Mouse (Mus musculus): ENCODE results near the gene Strada. TPM values are rescaled to one million over a fixed set of nuclear protein-coding genes. Genes with fewer than 3 reads are reported as not detected.
"Not testable (repeated sequence)": the region's sequence is repeated elsewhere in the genome, so short reads cannot be mapped to it uniquely, and the experiment has no call there.

The Strada gene
- polyA plus RNA-seq, 1 experiment from 2014 or later = 26.6 TPM

GRCm38 (mm10) chr11:106214856-106215255 is 12.9 kb upstream of the Strada start:
- peak overlapping the region; percentile 74 for H3K4me2 ChIP-seq
- no peaks in the 10 kb centered on the region for H3K27me3 ChIP-seq (ENCODE audit: control insufficient read depth, insufficient read depth, low read length)
- no peaks in the 10 kb centered on the region for H3K9me3 ChIP-seq (replicated peaks; ENCODE audit: control insufficient read depth, low read length)
- peaks cover 12% of the 10 kb centered on the region for H3K36me3 ChIP-seq (ENCODE audit: control insufficient read depth, insufficient read depth, low read length)
- no peak overlapping the region for H3K27ac ChIP-seq (ENCODE audit: low read depth, low read length)
- ATAC-seq (replicated peaks; ENCODE audit: insufficient number of reproducible peaks, low FRiP score, low TSS enrichment) = no peak
- peak overlapping the region; percentile 99; the same call in 1 of the 2 replicates for H3K4me3 ChIP-seq (ENCODE audit: low read depth, low read length)
- 85% methylated on average over 5 of the region's 5 CpGs for WGBS (ENCODE audit: insufficient replicate concordance)
- peaks cover 17% of the 10 kb centered on the region for H3K4me1 ChIP-seq (ENCODE audit: control insufficient read depth, insufficient read depth, low read length)
- H3K9ac ChIP-seq (ENCODE audit: low read depth, low read length) = peak overlapping the region; percentile 12; the same call in 1 of the 2 replicates

GRCm38 (mm10) chr11:106212771-106213170 is 10.8 kb upstream of the Strada start:
- WGBS (ENCODE audit: insufficient replicate concordance) = 93% methylated on average over 8 of the region's 8 CpGs
- Histone ChIP-seq H3K9me3 (replicated peaks; ENCODE audit: control insufficient read depth, low read length) (no peaks in the 10 kb centered on the region), H3K4me3 (ENCODE audit: low read depth, low read length) (no peak overlapping the region)

GRCm38 (mm10) chr11:106201337-106202122 is 438 bp downstream of the Strada start:
- Histone ChIP-seq H3K4me1 (ENCODE audit: control insufficient read depth, insufficient read depth, low read length) (no peaks in the 10 kb centered on the region), H3K27ac (ENCODE audit: low read depth, low read length) (no peak overlapping the region), H3K36me3 (ENCODE audit: control insufficient read depth, insufficient read depth, low read length) (peaks cover 35% of the 10 kb centered on the region), H3K4me2 (no peak overlapping the region), H3K9me3 (replicated peaks; ENCODE audit: control insufficient read depth, low read length) (no peaks in the 10 kb centered on the region), H3K4me3 (ENCODE audit: low read depth, low read length) (no peak overlapping the region), H3K27me3 (ENCODE audit: control insufficient read depth, insufficient read depth, low read length) (no peaks in the 10 kb centered on the region), H3K9ac (ENCODE audit: low read depth, low read length) (no peak overlapping the region)
- no peak for ATAC-seq (replicated peaks; ENCODE audit: insufficient number of reproducible peaks, low FRiP score, low TSS enrichment)
- 86% methylated on average over 19 of the region's 19 CpGs for WGBS (ENCODE audit: insufficient replicate concordance)

More at GRCm38 (mm10) chr11:106212771-106213170, 10.8 kb upstream of the Strada start:
- no peaks in the 10 kb centered on the region for H3K27me3 ChIP-seq (ENCODE audit: control insufficient read depth, insufficient read depth, low read length)
- no peak overlapping the region for H3K27ac ChIP-seq (ENCODE audit: low read depth, low read length)
- H3K4me2 ChIP-seq = no peak overlapping the region
- H3K36me3 ChIP-seq (ENCODE audit: control insufficient read depth, insufficient read depth, low read length) = peaks cover 29% of the 10 kb centered on the region
- peaks cover 11% of the 10 kb centered on the region for H3K4me1 ChIP-seq (ENCODE audit: control insufficient read depth, insufficient read depth, low read length)
- no peak overlapping the region for H3K9ac ChIP-seq (ENCODE audit: low read depth, low read length)
- ATAC-seq (replicated peaks; ENCODE audit: insufficient number of reproducible peaks, low FRiP score, low TSS enrichment) = no peak

- Histone ChIP-seq H3K27me3 (ENCODE audit: control insufficient read depth, insufficient read depth, low read length) (no peaks in the 10 kb centered on the region), H3K9ac (ENCODE audit: low read depth, low read length) (no peak overlapping the region), H3K4me2 (no peak overlapping the region), H3K27ac (ENCODE audit: low read depth, low read length) (no peak overlapping the region), H3K4me1 (ENCODE audit: control insufficient read depth, insufficient read depth, low read length) (no peaks in the 10 kb centered on the region), H3K36me3 (ENCODE audit: control insufficient read depth, insufficient read depth, low read length) (peaks cover 33% of the 10 kb centered on the region), H3K4me3 (ENCODE audit: low read depth, low read length) (no peak overlapping the region), H3K9me3 (replicated peaks; ENCODE audit: control insufficient read depth, low read length) (no peaks in the 10 kb centered on the region)
- ATAC-seq (replicated peaks; ENCODE audit: insufficient number of reproducible peaks, low FRiP score, low TSS enrichment) = no peak
- 72% methylated on average over 6 of the region's 6 CpGs for WGBS (ENCODE audit: insufficient replicate concordance)
Measured at GRCm38 (mm10) chr11:106200756-106201155, 1.2 kb downstream of the Strada start.

GRCm38 (mm10) chr11:106199997-106200396 is 2.0 kb downstream of the Strada start:
- H3K36me3 ChIP-seq (ENCODE audit: control insufficient read depth, insufficient read depth, low read length) = peaks cover 28% of the 10 kb centered on the region
- not testable (repeated sequence) for H3K27ac ChIP-seq (ENCODE audit: low read depth, low read length); H3K9ac ChIP-seq (ENCODE audit: low read depth, low read length); H3K4me3 ChIP-seq (ENCODE audit: low read depth, low read length); H3K9me3 ChIP-seq (replicated peaks; ENCODE audit: control insufficient read depth, low read length); H3K4me1 ChIP-seq (ENCODE audit: control insufficient read depth, insufficient read depth, low read length); ATAC-seq (replicated peaks; ENCODE audit: insufficient number of reproducible peaks, low FRiP score, low TSS enrichment); H3K27me3 ChIP-seq (ENCODE audit: control insufficient read depth, insufficient read depth, low read length); H3K4me2 ChIP-seq
- WGBS (ENCODE audit: insufficient replicate concordance) = 94% methylated on average over 7 of the region's 7 CpGs

GRCm38 (mm10) chr11:106198277-106198676 is 3.7 kb downstream of the Strada start:
- no peak overlapping the region for H3K27ac ChIP-seq (ENCODE audit: low read depth, low read length)
- no peaks in the 10 kb centered on the region for H3K27me3 ChIP-seq (ENCODE audit: control insufficient read depth, insufficient read depth, low read length)
- WGBS (ENCODE audit: insufficient replicate concordance) = 80% methylated on average over 4 of the region's 4 CpGs
- H3K4me1 ChIP-seq (ENCODE audit: control insufficient read depth, insufficient read depth, low read length) = no peaks in the 10 kb centered on the region
- H3K36me3 ChIP-seq (ENCODE audit: control insufficient read depth, insufficient read depth, low read length) = peaks cover 22% of the 10 kb centered on the region
- no peak overlapping the region for H3K4me2 ChIP-seq
- no peak overlapping the region for H3K4me3 ChIP-seq (ENCODE audit: low read depth, low read length)
- no peak overlapping the region for H3K9ac ChIP-seq (ENCODE audit: low read depth, low read length)
- ATAC-seq (replicated peaks; ENCODE audit: insufficient number of reproducible peaks, low FRiP score, low TSS enrichment) = no peak
- H3K9me3 ChIP-seq (replicated peaks; ENCODE audit: control insufficient read depth, low read length) = no peaks in the 10 kb centered on the region

- Histone ChIP-seq H3K27me3 (ENCODE audit: control insufficient read depth, insufficient read depth, low read length) (no peaks in the 10 kb centered on the region), H3K4me2 (no peak overlapping the region), H3K36me3 (ENCODE audit: control insufficient read depth, insufficient read depth, low read length) (peaks cover 7% of the 10 kb centered on the region; the same call in 1 of the 2 replicates), H3K9me3 (replicated peaks; ENCODE audit: control insufficient read depth, low read length) (no peaks in the 10 kb centered on the region), H3K4me3 (ENCODE audit: low read depth, low read length) (no peak overlapping the region), H3K27ac (ENCODE audit: low read depth, low read length) (no peak overlapping the region), H3K4me1 (ENCODE audit: control insufficient read depth, insufficient read depth, low read length) (0 out of 2 replicates have a peak, but pooled peaks cover 6% of the 10 kb centered on the region), H3K9ac (ENCODE audit: low read depth, low read length) (no peak overlapping the region)
- no peak for ATAC-seq (replicated peaks; ENCODE audit: insufficient number of reproducible peaks, low FRiP score, low TSS enrichment)
Measured at GRCm38 (mm10) chr11:106195341-106195740, 6.6 kb downstream of the Strada start.

- Histone ChIP-seq H3K36me3 (ENCODE audit: control insufficient read depth, insufficient read depth, low read length) (peaks cover 7% of the 10 kb centered on the region; the same call in 1 of the 2 replicates), H3K9me3 (replicated peaks; ENCODE audit: control insufficient read depth, low read length) (no peaks in the 10 kb centered on the region), H3K4me1 (ENCODE audit: control insufficient read depth, insufficient read depth, low read length) (0 out of 2 replicates have a peak, but pooled peaks cover 6% of the 10 kb centered on the region), H3K9ac (ENCODE audit: low read depth, low read length) (no peak overlapping the region), H3K27ac (ENCODE audit: low read depth, low read length) (no peak overlapping the region), H3K27me3 (ENCODE audit: control insufficient read depth, insufficient read depth, low read length) (no peaks in the 10 kb centered on the region), H3K4me2 (no peak overlapping the region), H3K4me3 (ENCODE audit: low read depth, low read length) (no peak overlapping the region)
- ATAC-seq (replicated peaks; ENCODE audit: insufficient number of reproducible peaks, low FRiP score, low TSS enrichment) = no peak
- 87% methylated on average over 7 of the region's 7 CpGs for WGBS (ENCODE audit: insufficient replicate concordance)
Measured at GRCm38 (mm10) chr11:106194891-106195290, 7.1 kb downstream of the Strada start.

GRCm38 (mm10) chr11:106194155-106194541 is 7.8 kb downstream of the Strada start:
- H3K36me3 ChIP-seq (ENCODE audit: control insufficient read depth, insufficient read depth, low read length) = peaks cover 7% of the 10 kb centered on the region; the same call in 1 of the 2 replicates
- H3K9ac ChIP-seq (ENCODE audit: low read depth, low read length) = peak overlapping the region; percentile 73
- H3K9me3 ChIP-seq (replicated peaks; ENCODE audit: control insufficient read depth, low read length) = no peaks in the 10 kb centered on the region
- H3K27ac ChIP-seq (ENCODE audit: low read depth, low read length) = peak overlapping the region; percentile 80
- H3K27me3 ChIP-seq (ENCODE audit: control insufficient read depth, insufficient read depth, low read length) = no peaks in the 10 kb centered on the region
- peak overlapping the region; percentile 79 for H3K4me3 ChIP-seq (ENCODE audit: low read depth, low read length)
- 0 out of 2 replicates have a peak, but pooled peaks cover 6% of the 10 kb centered on the region for H3K4me1 ChIP-seq (ENCODE audit: control insufficient read depth, insufficient read depth, low read length)
- ATAC-seq (replicated peaks; ENCODE audit: insufficient number of reproducible peaks, low FRiP score, low TSS enrichment) = no peak
- 30% methylated on average over 3 of the region's 3 CpGs for WGBS (ENCODE audit: insufficient replicate concordance)
- H3K4me2 ChIP-seq = peak overlapping the region; percentile 87

Measured in heart, embryonic 11.5 days (tissue).